Mouse (Mus musculus) ES-E14 (cell line): ENCODE measurements at regions not wholly inside any gene's neighbourhood (a gene's known extent, or its start where the extent isn't known, plus 50 kb on each side); places are given as distances from the start of the nearest gene placed in this dataset.

Experiments
- DNase-seq: peaks from one replicate; pipeline ENCODE4 v3.0.0-alpha.2; 2013; ENCODE audit warnings: low read depth, low spot score
- H3K27ac ChIP-seq: 2 replicates; pipeline ENCODE4 v1.5.1; 2012; ENCODE audit warnings: low read depth, mild to moderate bottlenecking, low read length, moderate library complexity, mixed read lengths; ENCODE audit not compliant: poor library complexity, insufficient read depth, severe bottlenecking
- H3K36me3 ChIP-seq: 2 replicates; pipeline ENCODE4 v1.6.1; 2012; ENCODE audit warnings: mild to moderate bottlenecking, low read length, moderate library complexity, mixed read lengths; ENCODE audit not compliant: control insufficient read depth, poor library complexity, insufficient read depth, severe bottlenecking
- H3K4me1 ChIP-seq, 2 experiments: fragments of 150-350 bp in 1 of 2; sonication (generic) in 1 of 2; 2 replicates each; pipeline ENCODE4 v1.6.1; 2012; ENCODE audit warnings: low read length in 2 of 2, mild to moderate bottlenecking in 1 of 2, mixed read lengths in 1 of 2; ENCODE audit not compliant: control insufficient read depth in 2 of 2, insufficient read depth in 2 of 2, poor library complexity in 1 of 2
- H3K4me3 ChIP-seq, 2 experiments: fragments of 150-350 bp in 1 of 2; sonication (generic) in 1 of 2; 2 replicates each; pipeline ENCODE4 v1.5.1; 2012; ENCODE audit warnings: low read length in 2 of 2, low read depth in 1 of 2, mild to moderate bottlenecking in 1 of 2, mixed read lengths in 1 of 2; ENCODE audit not compliant: insufficient read depth in 1 of 2, poor library complexity in 1 of 2, severe bottlenecking in 1 of 2
- H3K9ac ChIP-seq: 2 replicates; pipeline ENCODE4 v1.6.1; 2012; ENCODE audit warnings: low read depth, mild to moderate bottlenecking, low read length, mixed read lengths; ENCODE audit not compliant: poor library complexity, insufficient read depth, severe bottlenecking
- H3K9me3 ChIP-seq: fragments of 150-350 bp; sonication (generic); 2 replicates; pipeline ENCODE4 v1.6.1; 2012; ENCODE audit warnings: low read depth, mild to moderate bottlenecking, low read length; ENCODE audit not compliant: control insufficient read depth, insufficient read depth
- CHD2 ChIP-seq: IDR thresholded peaks from 2 replicates; pipeline ENCODE4 v1.6.1; 2014; ENCODE audit warnings: mild to moderate bottlenecking, low read depth, low read length, inconsistent platforms
- HCFC1 ChIP-seq: IDR thresholded peaks from 2 replicates; pipeline ENCODE4 v1.6.1; 2012; ENCODE audit warnings: low read length, inconsistent platforms, borderline replicate concordance; ENCODE audit not compliant: insufficient read depth
- MAFK ChIP-seq: IDR thresholded peaks from 2 replicates; pipeline ENCODE4 v1.6.1; 2014; ENCODE audit warnings: mild to moderate bottlenecking, low read depth, low read length, inconsistent platforms; ENCODE audit not compliant: insufficient read depth
- ZC3H11A ChIP-seq: IDR thresholded peaks from 2 replicates; pipeline ENCODE4 v1.6.1; 2012; ENCODE audit warnings: low read depth, mild to moderate bottlenecking, inconsistent platforms, low read length, borderline replicate concordance
- ZNF384 ChIP-seq: IDR thresholded peaks from 2 replicates; pipeline ENCODE4 v1.6.1; 2012; ENCODE audit warnings: low read depth, low read length, inconsistent platforms
- in situ Hi-C, 2 experiments: fragments of 600-800 bp; cut with MboI; formaldehyde crosslinking; loops; one replicate each; pipeline ENCODE4 v1.15.1; 2025; ENCODE audit warnings: low sequenced_read_pairs in 2 of 2, inconsistent platforms in 1 of 2; ENCODE audit not compliant: unreplicated experiment in 2 of 2

GRCm38 (mm10) chr2:134067910-134068335, 486.2 kb downstream of the Hao1 start:
- Histone ChIP-seq H3K27ac (no peak overlapping the region), H3K9ac (no peak overlapping the region), H3K4me3 (no peak overlapping the region), H3K4me1 (no peaks in the 10 kb centered on the region), H3K36me3 (no peaks in the 10 kb centered on the region), H3K9me3 (no peaks in the 10 kb centered on the region)
- in situ Hi-C loops: no loop called here
- DNase-seq: no peak
- TF ChIP-seq ZC3H11A (no peak), CHD2 (no peak), MAFK (no peak), HCFC1 (no peak), ZNF384 (no peak)

- in situ Hi-C loops: no loop called here
- TF ChIP-seq MAFK (no peak), ZNF384 (no peak), CHD2 (no peak), ZC3H11A (no peak), HCFC1 (no peak)
- no peak overlapping the region for H3K27ac ChIP-seq
- DNase-seq: no peak
- no peaks in the 10 kb centered on the region for H3K9me3 ChIP-seq
- no peaks in the 10 kb centered on the region for H3K4me1 ChIP-seq
- H3K36me3 ChIP-seq: no peaks in the 10 kb centered on the region
- H3K9ac ChIP-seq: no peak overlapping the region
- H3K4me3 ChIP-seq: no peak overlapping the region
Measured at GRCm38 (mm10) chr2:134067404-134067803, 486.8 kb downstream of the Hao1 start.

- in situ Hi-C loops: no loop called here
- Histone ChIP-seq H3K27ac (no peak overlapping the region), H3K36me3 (no peaks in the 10 kb centered on the region), H3K4me3 (no peak overlapping the region), H3K9ac (no peak overlapping the region), H3K9me3 (no peaks in the 10 kb centered on the region), H3K4me1 (no peaks in the 10 kb centered on the region)
- DNase-seq: no peak
- no peak for TF ChIP-seq MAFK
- TF ChIP-seq HCFC1: no peak
- no peak for TF ChIP-seq ZNF384
Measured at GRCm38 (mm10) chr2:134059916-134060618, 494.1 kb downstream of the Hao1 start.

GRCm38 (mm10) chr2:134036359-134036874, 484.5 kb downstream of the Bmp2 start:
- in situ Hi-C loops: no loop called here

More at GRCm38 (mm10) chr2:134036359-134036874, 484.5 kb downstream of the Bmp2 start:
- DNase-seq: no peak
- H3K27ac ChIP-seq: no peak overlapping the region
- TF ChIP-seq ZNF384: no peak
- no peak for TF ChIP-seq ZC3H11A
- no peak for TF ChIP-seq HCFC1
- no peak for TF ChIP-seq CHD2
- TF ChIP-seq MAFK: no peak
- no peaks in the 10 kb centered on the region for H3K4me1 ChIP-seq
- no peak overlapping the region for H3K4me3 ChIP-seq
- no peaks in the 10 kb centered on the region for H3K9me3 ChIP-seq
- no peaks in the 10 kb centered on the region for H3K36me3 ChIP-seq
- no peak overlapping the region for H3K9ac ChIP-seq
